Mouse (Mus musculus) heart, postnatal 25 days (tissue): ENCODE measurements around the gene Nfatc2. TPM values are rescaled to one million over a fixed set of nuclear protein-coding genes. Genes with fewer than 3 reads are reported as not detected.

Experiments
- DNase-seq: peaks from one replicate; pipeline ENCODE4 v3.0.0; 2022; ENCODE audit warnings: low spot score
- intact Hi-C: fragments of 180-260 bp; cut with DNase I; formaldehyde crosslinking; loops from one replicate; pipeline ENCODE4 v1.15.1; 2025
- total RNA-seq, 2 experiments: library from RNA; stranded (reverse); gene quantifications; 2 replicates each; pipeline ENCODE4 v1.2.3; 2021

The Nfatc2 gene
- total RNA-seq, 2 experiments from 2014 or later = 16.7 to 20.8 TPM

DNA sequence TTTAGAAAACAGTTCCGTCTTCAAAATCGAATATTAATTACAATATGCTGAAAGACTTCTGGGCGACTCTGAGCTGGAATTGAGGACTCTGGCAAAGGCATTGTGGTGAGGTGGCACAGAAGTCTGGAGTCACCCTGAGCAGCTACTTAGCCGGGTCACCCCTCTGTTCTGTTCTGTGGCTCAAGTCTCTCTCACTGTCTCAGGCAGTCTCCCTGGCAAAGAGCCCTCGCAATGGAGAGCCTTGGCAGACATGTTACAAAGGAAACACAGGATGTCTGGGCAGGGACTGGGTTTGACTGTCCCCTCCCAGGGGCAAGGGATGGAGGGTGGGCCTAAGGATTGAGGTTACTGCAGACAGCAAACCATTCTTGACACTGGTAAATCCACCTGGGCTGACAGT is 135.8 kb downstream of the Nfatc2 start:
- no peak for DNase-seq
- intact Hi-C loops = no loop called here

DNA sequence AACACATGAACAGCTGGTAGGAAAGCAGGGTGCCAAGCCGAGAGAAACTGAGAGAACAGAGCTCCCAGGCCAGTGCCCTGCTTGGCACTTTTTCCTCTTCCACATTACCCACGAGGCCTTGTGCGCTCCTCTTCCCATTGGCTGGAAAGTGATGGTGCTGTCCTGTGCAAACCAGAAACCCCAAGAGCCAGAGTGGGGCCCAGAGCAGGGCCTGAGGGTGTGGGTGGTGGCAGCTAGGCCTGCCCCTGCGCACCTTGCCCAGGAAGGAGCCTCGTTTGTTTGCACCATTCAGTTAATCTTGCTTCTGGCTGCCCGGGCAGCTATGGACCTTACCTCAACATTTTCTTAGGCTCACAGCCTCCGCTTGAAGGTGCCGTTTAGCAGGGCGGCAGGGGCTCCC is 139.6 kb downstream of the Nfatc2 start:
- intact Hi-C loops = no loop called here
- no peak for DNase-seq

DNA sequence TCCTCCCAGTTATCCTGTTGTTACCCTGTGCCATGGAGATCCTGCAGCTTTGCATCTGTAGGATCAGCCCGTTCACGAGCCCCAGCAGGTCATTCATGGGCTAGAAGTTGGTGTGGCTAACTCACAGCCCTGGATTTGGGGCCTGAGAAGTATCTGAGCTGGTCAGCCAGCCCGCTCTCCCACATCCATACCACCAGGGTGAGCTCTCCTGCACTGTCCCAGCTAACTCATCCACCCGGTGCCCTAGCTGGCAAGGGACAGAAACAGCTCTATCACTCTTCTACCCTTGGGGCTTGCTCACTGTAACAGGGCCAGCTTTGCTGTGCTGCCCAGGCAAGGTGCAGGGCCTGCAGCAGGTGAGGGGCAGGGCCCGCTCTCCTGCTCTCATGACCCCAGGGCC is 141.8 kb downstream of the Nfatc2 start:
- no peak for DNase-seq
- intact Hi-C loops = no loop called here

DNA sequence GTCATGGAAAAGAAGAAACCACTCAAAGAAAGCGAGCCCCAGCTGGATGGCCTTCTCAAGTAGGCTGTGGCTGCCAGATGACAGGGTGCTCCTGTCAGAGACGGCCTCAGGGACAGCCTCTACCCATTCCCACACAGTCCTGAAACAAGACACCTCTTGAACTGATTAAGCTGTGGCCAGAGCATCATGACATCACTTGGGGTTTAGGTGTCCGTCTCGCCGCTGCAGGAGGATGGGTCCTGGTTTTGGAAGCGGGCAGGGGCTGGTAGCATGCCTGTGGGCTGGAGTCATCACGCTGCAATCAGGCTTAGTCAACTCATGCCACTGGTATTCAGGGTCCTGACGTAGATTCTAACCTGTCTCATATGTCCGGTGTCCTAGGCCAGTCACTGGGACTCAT is 142.9 kb downstream of the Nfatc2 start:
- intact Hi-C loops = no loop called here

DNA sequence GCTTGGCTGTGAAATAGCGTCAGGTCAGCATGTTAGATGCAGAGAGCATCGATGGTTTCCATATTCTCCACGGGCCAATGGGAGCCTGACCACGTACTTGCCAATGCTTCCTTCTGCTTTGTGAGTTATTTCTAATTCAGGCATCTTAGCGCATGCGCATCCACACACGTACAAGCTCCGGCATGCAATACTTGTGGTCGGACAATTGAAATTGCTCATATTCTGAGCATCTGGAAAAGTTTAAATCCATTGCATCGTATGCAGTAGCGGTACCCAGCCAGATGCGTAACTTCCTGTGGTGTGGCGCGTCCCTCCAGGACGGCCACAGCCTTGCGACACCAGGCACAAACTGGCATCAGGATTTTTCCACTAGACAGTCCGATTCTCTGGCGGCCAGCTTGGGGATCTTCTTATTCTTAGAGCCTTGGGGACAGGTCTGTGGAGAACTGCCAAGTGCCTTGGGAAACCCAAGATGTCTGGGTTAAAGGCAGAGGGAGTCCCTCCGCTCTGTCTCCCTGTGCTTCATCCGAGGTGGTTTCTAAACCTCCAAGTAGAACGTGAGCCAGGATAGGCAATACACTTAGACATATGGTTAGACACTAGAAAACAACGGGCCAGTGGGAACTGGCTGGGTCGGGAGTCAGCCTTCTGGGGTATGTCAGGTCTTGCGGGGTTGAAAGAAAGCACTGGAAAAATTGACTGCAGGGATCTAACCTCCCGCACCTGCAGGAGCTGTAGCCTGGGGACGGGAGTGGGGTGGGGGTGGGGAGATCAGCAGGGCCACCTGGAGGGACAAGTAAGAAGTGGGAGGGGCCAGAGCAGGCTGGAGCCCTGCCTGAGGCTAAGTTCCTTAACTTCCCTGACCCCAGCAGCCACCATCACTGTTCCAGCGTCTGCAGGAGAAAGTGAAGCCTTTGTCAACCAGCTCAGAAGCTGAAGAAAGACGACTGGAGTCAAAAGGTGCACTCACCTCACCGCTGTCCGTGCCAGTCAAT is 149.4 kb downstream of the Nfatc2 start:
- intact Hi-C loops = no loop called here
- no peak for DNase-seq

More for the DNA sequence above, 142.9 kb downstream of the Nfatc2 start:
- no peak for DNase-seq

DNA sequence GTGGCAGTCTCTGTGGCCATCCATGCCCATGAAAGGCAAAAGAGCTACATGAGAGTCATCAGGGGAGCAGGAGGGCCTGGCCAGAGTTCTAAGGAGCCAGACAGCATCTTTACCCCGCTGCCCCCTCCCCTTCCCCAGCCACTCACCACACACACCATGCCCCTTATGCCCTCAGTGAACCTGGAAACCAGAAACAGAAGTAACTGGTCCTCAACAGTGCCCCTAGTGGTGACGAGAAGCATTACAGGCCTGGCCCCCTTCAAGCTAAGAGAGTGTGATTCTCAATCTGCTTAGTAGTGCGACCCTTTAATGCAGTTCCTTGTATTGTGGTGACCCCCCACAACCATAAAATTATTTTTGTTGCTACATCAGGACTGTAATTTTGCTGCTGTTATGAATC is 150.5 kb downstream of the Nfatc2 start:
- intact Hi-C loops = no loop called here
- DNase-seq = no peak

DNA sequence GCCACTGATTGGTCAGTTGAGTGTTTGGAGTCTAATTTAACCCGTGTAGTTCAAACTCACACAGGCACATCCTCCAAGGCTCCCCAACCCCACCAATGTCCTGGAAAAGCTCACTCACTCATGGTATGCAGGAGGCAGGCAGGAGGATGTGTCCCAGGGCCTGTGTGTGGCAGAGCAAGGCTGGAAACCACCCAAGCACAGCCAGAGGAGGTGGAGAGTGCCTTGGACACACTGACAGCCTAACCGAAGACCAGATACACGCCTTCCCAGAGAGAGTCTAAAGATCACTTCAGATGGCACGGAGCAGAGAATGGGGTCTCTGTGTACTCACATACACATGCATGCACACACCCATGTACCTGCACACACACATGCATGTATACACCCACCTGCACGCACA is 153.4 kb downstream of the Nfatc2 start:
- intact Hi-C loops = loop anchor here (5.0 kb wide), 1 partner anchor 336 kb away; no protein-coding TSS in a partner anchor
- no peak for DNase-seq

DNA sequence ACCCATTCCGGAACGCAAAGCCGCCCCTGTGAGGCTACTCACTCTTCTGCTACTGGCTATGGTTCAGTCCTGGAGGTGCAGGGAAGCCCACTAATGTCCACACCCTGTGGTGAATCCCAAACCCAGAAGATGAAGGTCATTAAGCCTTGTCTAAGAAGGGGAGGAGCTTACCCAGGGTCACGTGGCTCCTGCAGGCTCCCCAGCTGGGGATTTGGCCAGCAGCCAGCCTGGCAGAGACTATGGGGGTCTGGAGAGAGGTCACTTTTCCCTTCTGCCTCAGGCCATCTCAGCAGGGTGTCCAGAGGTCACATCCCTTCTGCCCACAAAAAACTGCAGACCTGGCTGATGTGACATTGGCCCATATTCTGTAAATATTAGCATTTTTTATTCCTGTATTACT is 153.9 kb downstream of the Nfatc2 start:
- intact Hi-C loops = loop anchor here (5.0 kb wide), 1 partner anchor 335 kb away; no protein-coding TSS in a partner anchor

DNA sequence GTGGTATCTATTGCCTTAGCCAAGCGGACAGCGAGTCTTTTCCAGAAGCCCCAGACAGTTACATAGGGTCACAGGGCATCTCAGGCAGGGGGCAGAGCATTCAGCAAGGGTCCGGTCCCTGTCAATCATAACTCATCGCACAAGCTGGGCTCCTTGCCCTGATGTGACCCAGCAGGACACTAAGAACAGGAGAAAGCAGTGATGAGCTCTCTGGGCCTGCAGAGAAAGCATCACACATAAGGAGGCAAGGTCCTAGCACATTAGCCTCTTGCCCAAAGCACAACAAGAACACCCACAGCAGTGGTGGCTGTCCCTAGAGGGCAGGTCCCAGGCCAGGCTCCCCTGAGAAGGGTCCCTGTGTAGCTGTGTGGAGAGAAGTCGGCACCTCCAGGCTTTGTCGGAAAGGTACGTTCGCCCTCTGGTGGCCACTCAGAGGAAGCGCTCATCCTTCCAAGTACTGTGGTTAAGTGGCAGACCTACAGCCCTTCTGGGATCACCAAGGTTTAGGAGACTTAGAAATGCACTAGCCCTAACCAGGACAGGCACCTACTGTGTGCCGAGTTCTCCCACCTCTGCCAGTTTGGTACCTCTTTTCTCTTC is 156.1 kb downstream of the Nfatc2 start:
- intact Hi-C loops = loop anchor here (1.0 to 5.0 kb wide), 2 partner anchors 195 to 333 kb away; no protein-coding TSS in a partner anchor
- DNase-seq = no peak

More for the DNA sequence above, 153.9 kb downstream of the Nfatc2 start:
- DNase-seq = no peak

DNA sequence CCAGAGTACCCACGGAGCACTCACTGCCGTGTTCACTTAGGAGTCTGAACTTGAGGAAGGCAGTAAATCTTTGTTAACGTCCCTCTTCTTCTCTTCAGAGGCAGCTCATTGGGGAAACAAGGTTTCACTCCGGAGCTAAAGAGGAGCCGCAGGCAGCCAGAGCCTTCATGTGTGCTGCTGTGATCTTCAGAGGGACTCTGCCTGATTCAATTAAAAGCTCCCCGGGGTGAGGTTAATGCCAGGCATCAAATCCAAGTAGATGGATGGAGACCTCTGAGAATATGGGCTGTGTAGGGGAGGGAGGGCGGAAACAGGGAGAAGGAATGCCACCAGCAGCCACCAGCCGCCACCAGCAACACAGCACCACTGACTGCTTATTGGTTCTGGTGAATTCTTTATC is 157.3 kb downstream of the Nfatc2 start:
- intact Hi-C loops = no loop called here

DNA sequence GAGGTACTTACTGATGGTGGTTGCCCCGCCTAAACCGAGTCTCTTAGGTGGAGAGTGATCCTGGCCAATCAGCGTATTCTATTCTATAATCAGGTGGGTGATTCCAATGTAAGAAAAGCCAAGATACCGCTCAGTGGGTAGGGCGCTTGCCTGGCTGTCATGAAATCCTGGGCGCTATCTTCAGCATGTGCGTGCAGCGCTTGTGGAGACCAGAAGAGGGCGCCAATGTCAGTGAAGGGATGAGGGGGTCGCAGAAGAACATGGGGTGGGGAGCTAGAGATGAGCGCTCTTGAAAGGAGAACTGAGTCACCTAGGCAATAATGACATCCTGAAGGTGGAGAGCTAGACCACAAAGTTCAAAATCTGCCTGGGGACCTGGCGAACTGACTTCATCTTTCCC is 160.0 kb downstream of the Nfatc2 start:
- intact Hi-C loops = no loop called here
- no peak for DNase-seq

More for the DNA sequence above, 157.3 kb downstream of the Nfatc2 start:
- DNase-seq = no peak

DNA sequence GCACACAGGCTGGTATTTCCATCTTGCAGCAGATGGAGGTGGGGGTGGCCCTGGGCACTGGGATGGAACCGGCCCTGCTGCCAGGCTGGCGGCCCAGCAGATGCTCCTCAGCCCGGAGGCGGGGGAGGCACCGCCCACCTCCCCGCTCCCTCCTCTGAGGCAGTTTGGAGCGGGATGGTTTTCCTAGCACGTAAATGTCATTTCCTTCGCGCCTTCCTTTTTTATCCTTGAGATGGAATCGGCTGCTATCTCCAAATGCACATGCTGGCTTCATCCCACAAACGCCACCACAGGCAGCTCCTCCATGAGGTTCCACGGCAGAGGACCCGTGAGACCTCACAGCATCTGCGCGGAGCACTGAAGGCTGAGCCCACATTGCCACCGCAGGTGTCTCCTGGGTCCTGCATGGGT is 160.5 kb downstream of the Nfatc2 start:
- intact Hi-C loops = no loop called here
- DNase-seq = no peak

DNA sequence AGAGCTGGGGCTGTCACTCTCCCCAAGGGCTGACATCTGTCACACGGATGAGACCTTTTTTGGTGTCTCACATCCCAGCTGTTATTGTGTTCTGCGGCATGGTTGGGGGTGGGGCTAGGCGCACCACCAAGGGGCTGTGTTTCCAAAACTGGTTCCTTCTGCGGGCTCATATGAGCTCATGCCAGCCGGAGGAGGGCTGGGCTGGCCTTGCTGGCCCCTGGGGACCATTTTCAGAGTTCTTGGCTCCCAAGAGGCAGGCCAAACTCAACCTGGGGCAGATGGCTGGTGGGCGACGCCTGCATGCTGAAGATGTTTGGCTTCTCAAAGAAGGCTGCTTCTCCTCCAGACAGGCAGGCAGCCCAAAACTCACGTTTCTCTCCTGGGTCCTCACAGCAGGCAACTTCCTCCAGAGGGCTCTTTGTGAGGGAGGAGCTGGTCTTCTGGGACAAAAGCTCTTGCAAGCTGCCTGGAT is 162.4 kb downstream of the Nfatc2 start:
- no peak for DNase-seq
- intact Hi-C loops = no loop called here

DNA sequence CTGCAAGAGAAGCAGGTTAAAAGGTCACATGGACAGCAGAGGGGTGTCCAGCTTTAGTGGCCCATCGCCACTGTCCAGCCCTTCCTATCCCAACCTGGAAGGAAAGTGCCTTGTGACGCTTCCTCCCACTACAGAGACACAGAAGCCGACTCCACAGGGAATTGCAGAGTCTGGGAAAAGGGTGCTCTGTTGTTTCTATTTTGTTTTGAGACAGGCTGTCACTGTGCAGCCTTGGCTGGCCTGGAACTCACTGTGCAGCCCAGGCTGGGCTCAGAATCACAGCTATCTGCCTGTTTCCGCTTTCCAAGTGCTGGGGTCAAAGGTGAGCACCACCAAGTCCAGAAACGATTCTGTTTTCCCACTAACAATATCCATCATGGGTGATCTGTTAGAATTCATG is 167.3 kb downstream of the Nfatc2 start:
- no peak for DNase-seq
- intact Hi-C loops = loop anchor here (5.0 kb wide), 1 partner anchor 167 kb away; no protein-coding TSS in a partner anchor

DNA sequence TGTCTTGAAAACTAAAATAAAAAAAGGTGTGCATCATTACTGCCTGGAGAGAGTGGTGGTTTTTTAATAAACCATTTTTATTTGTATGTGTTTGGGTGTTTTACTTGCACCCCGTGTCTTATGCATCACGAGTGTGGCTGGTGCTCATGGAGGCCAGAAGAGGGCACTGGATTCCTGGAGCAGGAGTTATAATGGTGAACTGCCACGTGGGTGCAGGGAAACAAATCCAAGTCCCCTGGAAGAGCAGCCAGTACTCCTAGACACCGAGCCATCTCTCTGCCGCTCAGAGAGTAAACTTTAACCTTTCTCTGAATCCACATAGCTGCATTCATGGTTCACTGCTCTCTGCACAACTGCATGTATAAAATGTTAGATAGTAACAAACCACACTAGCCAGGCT is 168.1 kb downstream of the Nfatc2 start:
- DNase-seq = no peak
- intact Hi-C loops = loop anchor here (5.0 kb wide), 1 partner anchor 166 kb away; no protein-coding TSS in a partner anchor

DNA sequence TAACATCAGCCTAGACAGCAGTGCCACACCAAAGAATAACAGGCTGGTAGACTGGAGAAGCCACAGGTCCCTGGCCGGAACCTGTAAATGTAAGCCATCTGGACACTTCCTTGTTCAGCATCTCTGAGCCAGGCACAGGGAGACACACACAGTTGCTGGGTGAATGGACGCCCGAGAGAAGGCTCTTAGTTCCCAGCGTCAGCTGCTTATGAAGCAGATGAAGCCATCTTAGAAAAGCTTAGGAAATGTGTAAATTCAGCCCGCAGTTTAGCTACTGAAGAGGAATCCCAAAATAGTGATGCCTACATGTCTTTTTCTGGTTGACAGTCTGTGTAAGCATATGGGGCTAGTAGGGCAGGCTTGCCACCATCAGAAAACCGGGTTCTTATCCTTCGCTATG is 169.1 kb downstream of the Nfatc2 start:
- intact Hi-C loops = loop anchor here (5.0 kb wide), 1 partner anchor 165 kb away; no protein-coding TSS in a partner anchor
- DNase-seq = no peak

DNA sequence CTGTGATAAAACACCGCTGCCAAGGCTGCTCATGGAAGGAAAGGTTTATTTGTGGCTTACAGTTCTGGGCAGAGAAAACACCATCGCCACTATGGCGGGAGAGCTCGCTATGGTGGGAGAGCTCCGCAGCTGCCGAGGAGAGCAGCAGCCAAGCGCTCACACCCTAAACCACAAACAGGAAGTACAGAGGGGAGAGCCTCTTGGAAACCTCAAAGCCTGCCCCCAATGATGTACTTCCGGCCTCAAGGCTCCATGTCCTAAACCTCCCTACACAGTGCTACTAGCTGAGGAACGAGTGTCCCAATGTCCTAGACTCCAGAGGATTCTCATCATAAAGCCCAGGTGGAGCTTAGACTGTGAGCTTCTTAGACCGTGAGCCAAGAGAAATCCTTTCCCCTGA is 171.9 kb downstream of the Nfatc2 start:
- intact Hi-C loops = no loop called here
- DNase-seq = no peak

DNA sequence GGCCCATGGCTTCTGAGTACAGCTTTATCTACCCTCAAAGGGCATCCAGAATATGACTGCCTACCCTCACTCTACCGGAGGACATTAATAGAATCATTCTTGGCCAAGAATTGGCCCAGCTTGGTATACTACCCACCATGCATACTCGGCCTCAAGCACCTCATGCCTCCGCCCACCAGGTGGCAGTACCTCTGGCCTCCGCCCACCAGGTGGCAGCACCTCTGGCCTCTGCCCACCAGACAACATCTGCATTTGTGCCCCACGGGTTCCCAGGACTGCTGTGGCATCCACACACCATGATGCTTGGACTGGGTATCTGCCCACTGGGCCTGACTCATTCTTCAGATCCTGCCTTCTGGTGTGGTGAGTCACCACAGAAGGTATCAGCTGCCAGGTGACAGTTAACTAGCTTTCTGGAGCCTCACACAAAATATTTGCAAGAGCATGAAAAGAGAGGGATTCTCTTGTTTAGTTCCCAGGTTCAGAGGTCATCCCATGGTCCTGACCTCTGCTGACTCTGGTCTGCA is 173.0 kb downstream of the Nfatc2 start:
- intact Hi-C loops = no loop called here
- DNase-seq = no peak
